Mouse (Mus musculus): ENCODE measurements around the gene Lrit3. TPM values are rescaled to one million over a fixed set of nuclear protein-coding genes. Genes with fewer than 3 reads are reported as not detected.

Lrit3 gene
- polyA plus RNA-seq (2015; fragmentation: Nextera tagmentation; extraction: Ambion mirVana): not detected in 2 replicates

DNA sequence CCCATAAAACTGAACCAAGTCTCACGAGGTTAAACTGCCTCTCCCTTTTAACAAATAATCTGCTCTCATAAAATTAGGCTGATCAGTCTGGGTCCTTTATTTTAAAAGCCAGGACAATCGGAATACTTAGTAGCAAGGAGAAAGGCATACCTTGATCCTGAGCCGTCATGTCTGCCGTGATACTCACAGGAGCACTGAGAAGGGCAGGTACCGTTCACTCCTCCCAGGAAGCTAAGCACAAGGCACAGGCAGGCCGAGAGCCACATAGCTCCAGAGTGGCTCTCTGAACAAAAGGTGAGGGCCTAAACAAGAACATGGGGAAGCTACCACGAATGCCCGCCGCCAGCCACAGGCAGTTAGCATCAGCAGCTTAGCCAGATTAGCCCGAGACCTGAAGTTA lies at the start of gene Lrit3:
TSS of gene Lrit3 (minus strand) at position 266 of the 400 bp plus-strand sequence.
- H3K4me2 ChIP-seq (ENCODE audit: low read depth, low read length): no peak within 1 kb of the TSS
- no peak within 1 kb of the TSS for H3K9ac ChIP-seq (ENCODE audit: low read depth, low read length)
- no peak within 1 kb of the TSS for H3K4me3 ChIP-seq (ENCODE audit: low read depth, low read length)
- WGBS (ENCODE audit: insufficient replicate concordance): 68% methylated on average over 10 of the region's 10 CpGs
- no peaks in the 10 kb centered on the region for H3K9me3 ChIP-seq (replicated peaks; ENCODE audit: control insufficient read depth, low read length)
- H3K4me1 ChIP-seq (ENCODE audit: control insufficient read depth, low read depth, low read length): no peaks in the 10 kb centered on the region
- H3K27ac ChIP-seq (ENCODE audit: low read length): no peak within 1 kb of the TSS
- ATAC-seq (ENCODE audit: low read depth): no peak
- no peaks in the 10 kb centered on the region for H3K27me3 ChIP-seq (ENCODE audit: control insufficient read depth, insufficient read depth, low read depth, low read length)
- no peaks in the 10 kb centered on the region for H3K36me3 ChIP-seq (ENCODE audit: control insufficient read depth, insufficient read depth)

- ATAC-seq (ENCODE audit: low read depth): no peak
- H3K9me3 ChIP-seq (replicated peaks; ENCODE audit: control insufficient read depth, low read length): no peaks in the 10 kb centered on the region
- WGBS (ENCODE audit: insufficient replicate concordance): 65% methylated on average over 7 of the region's 7 CpGs
- H3K4me3 ChIP-seq (ENCODE audit: low read depth, low read length): no peak overlapping the region
- no peaks in the 10 kb centered on the region for H3K36me3 ChIP-seq (ENCODE audit: control insufficient read depth, insufficient read depth)
- H3K4me2 ChIP-seq (ENCODE audit: low read depth, low read length): no peak overlapping the region
- no peak overlapping the region for H3K27ac ChIP-seq (ENCODE audit: low read length)
- H3K4me1 ChIP-seq (ENCODE audit: control insufficient read depth, low read depth, low read length): peaks cover 2% of the 10 kb centered on the region
- H3K9ac ChIP-seq (ENCODE audit: low read depth, low read length): no peak overlapping the region
- H3K27me3 ChIP-seq (ENCODE audit: control insufficient read depth, insufficient read depth, low read depth, low read length): no peaks in the 10 kb centered on the region
Measured at GRCm38 (mm10) chr3:129846846-129847245, 43.0 kb upstream of the Lrit3 start.

DNA sequence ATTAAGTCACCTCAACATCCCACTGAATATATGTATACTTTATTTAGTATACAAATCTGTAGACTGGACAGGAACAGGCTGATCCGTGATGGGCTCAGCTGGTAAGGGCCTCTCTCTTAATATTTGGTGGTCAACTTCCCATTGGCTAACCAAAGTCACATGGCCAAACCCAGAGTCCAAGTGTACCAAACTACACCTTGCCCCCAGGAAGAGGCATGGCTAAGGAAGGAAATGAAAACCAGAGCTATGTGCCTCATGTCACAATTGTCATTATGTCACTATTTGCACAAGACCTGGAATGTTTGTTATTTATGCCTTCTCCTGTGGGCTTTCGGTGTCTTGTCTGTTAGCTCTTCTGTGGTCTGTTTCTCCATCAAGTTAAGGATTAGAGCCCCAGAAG lies 42.0 kb upstream of the Lrit3 start:
- Histone ChIP-seq H3K4me1 (ENCODE audit: control insufficient read depth, low read depth, low read length) (peaks cover 2% of the 10 kb centered on the region), H3K36me3 (ENCODE audit: control insufficient read depth, insufficient read depth) (no peaks in the 10 kb centered on the region), H3K9ac (ENCODE audit: low read depth, low read length) (no peak overlapping the region), H3K9me3 (replicated peaks; ENCODE audit: control insufficient read depth, low read length) (no peaks in the 10 kb centered on the region), H3K4me2 (ENCODE audit: low read depth, low read length) (no peak overlapping the region), H3K4me3 (ENCODE audit: low read depth, low read length) (no peak overlapping the region), H3K27me3 (ENCODE audit: control insufficient read depth, insufficient read depth, low read depth, low read length) (no peaks in the 10 kb centered on the region), H3K27ac (ENCODE audit: low read length) (no peak overlapping the region)
- 46% methylated on average over 2 of the region's 2 CpGs for WGBS (ENCODE audit: insufficient replicate concordance)
- no peak for ATAC-seq (ENCODE audit: low read depth)

- Histone ChIP-seq H3K9ac (ENCODE audit: low read depth, low read length) (no peak overlapping the region; the same call in 1 of the 2 replicates), H3K4me2 (ENCODE audit: low read depth, low read length) (peak overlapping the region; percentile 35), H3K36me3 (ENCODE audit: control insufficient read depth, insufficient read depth) (no peaks in the 10 kb centered on the region), H3K9me3 (replicated peaks; ENCODE audit: control insufficient read depth, low read length) (no peaks in the 10 kb centered on the region), H3K4me3 (ENCODE audit: low read depth, low read length) (peak overlapping the region; percentile 33), H3K4me1 (ENCODE audit: control insufficient read depth, low read depth, low read length) (no peaks in the 10 kb centered on the region; the same call in 1 of the 2 replicates), H3K27ac (ENCODE audit: low read length) (0 out of 2 replicates have a peak overlapping the region, but pooled peaks have one; percentile 29), H3K27me3 (ENCODE audit: control insufficient read depth, insufficient read depth, low read depth, low read length) (no peaks in the 10 kb centered on the region)
- WGBS (ENCODE audit: insufficient replicate concordance): 48% methylated on average over 7 of the region's 7 CpGs
- ATAC-seq (ENCODE audit: low read depth): peak; percentile 73
Measured at GRCm38 (mm10) chr3:129838017-129838416, 34.2 kb upstream of the Lrit3 start.

GRCm38 (mm10) chr3:129836965-129837364 lies 33.1 kb upstream of the Lrit3 start:
- Histone ChIP-seq H3K27ac (ENCODE audit: low read length) (no peak overlapping the region), H3K4me2 (ENCODE audit: low read depth, low read length) (no peak overlapping the region), H3K36me3 (ENCODE audit: control insufficient read depth, insufficient read depth) (no peaks in the 10 kb centered on the region), H3K27me3 (ENCODE audit: control insufficient read depth, insufficient read depth, low read depth, low read length) (no peaks in the 10 kb centered on the region), H3K9me3 (replicated peaks; ENCODE audit: control insufficient read depth, low read length) (no peaks in the 10 kb centered on the region), H3K9ac (ENCODE audit: low read depth, low read length) (no peak overlapping the region; the same call in 1 of the 2 replicates), H3K4me3 (ENCODE audit: low read depth, low read length) (peak overlapping the region; percentile 33), H3K4me1 (ENCODE audit: control insufficient read depth, low read depth, low read length) (no peaks in the 10 kb centered on the region; the same call in 1 of the 2 replicates)
- ATAC-seq (ENCODE audit: low read depth): no peak
- 46% methylated on average over 6 of the region's 6 CpGs for WGBS (ENCODE audit: insufficient replicate concordance)

DNA sequence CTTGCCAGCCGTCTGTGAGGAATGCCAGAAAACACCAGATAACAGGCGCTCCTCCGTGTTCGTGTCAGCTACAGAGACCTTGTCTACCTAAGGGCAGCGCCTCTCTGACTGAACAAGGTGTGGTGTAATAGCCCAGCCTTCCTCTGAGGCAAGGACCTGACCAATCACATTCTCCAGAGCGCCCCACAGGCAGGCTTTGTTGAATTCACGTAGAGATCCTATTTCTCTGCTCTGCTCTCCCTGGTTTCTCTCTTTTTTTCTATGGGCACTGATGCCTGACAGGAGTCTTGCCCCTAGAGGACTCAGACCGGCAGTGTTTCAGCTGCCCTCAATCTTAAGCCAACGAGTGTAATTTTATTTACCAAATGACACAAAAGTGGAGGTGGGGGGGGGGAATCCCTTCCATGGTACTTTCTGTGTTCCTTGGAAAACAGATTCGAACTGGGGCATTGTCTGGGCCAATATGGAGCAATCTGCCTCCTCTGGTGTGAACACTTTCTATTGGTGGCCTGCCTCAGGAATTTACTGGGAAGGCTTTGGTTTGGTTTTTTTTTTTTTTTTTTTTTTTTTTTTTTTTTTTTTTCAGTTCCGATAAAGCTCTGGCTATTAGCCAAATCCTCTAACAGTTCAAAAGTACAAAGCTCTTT lies 32.3 kb upstream of the Lrit3 start:
- H3K27me3 ChIP-seq (ENCODE audit: control insufficient read depth, insufficient read depth, low read depth, low read length): no peaks in the 10 kb centered on the region
- ATAC-seq (ENCODE audit: low read depth): peak; percentile 61
- no peaks in the 10 kb centered on the region for H3K9me3 ChIP-seq (replicated peaks; ENCODE audit: control insufficient read depth, low read length)
- H3K36me3 ChIP-seq (ENCODE audit: control insufficient read depth, insufficient read depth): no peaks in the 10 kb centered on the region
- H3K4me1 ChIP-seq (ENCODE audit: control insufficient read depth, low read depth, low read length): no peaks in the 10 kb centered on the region; the same call in 1 of the 2 replicates
- 18% methylated on average over 11 of the region's 11 CpGs for WGBS (ENCODE audit: insufficient replicate concordance)
- peak overlapping the region; percentile 86 for H3K27ac ChIP-seq (ENCODE audit: low read length)
- peak overlapping the region; percentile 11 for H3K4me3 ChIP-seq (ENCODE audit: low read depth, low read length)
- peak overlapping the region; percentile 44 for H3K4me2 ChIP-seq (ENCODE audit: low read depth, low read length)
- H3K9ac ChIP-seq (ENCODE audit: low read depth, low read length): peak overlapping the region; percentile 12; the same call in 1 of the 2 replicates

DNA sequence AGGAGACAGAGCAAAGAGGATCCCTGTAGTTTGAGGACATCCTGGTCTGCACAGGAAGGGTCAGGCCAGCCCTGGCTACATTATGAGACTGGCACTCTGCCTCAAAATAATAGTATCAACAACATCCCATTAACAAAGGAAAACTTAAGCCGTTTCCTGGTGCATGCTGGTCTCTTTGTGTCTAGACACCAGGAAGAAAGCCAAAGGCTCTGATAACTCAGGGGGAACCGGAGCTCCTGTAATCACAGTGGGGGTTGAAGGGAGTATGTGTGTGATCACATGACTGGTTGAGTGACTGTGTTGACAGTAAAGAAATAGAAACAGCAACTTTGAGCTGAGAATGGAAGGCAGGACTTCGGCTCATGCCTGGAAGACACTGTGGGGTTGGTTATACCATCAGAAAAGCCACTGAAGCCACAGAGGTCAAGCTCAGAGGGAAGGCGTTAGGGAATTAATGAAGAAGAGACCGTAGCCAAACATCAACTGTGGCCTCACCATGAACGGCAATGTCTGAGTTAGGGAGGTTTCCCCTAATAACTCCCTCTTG lies 31.6 kb upstream of the Lrit3 start, which contains the start of gene Cfi:
TSS of gene Cfi (plus strand) at position 497 of the 547 bp plus-strand sequence.
- Histone ChIP-seq H3K27ac (ENCODE audit: low read length) (peak within 1 kb of the TSS; percentile 86), H3K36me3 (ENCODE audit: control insufficient read depth, insufficient read depth) (no peaks in the 10 kb centered on the region), H3K9ac (ENCODE audit: low read depth, low read length) (peak within 1 kb of the TSS; percentile 12; the same call in 1 of the 2 replicates), H3K4me2 (ENCODE audit: low read depth, low read length) (peak within 1 kb of the TSS; percentile 44), H3K4me3 (ENCODE audit: low read depth, low read length) (peak within 1 kb of the TSS; percentile 33), H3K27me3 (ENCODE audit: control insufficient read depth, insufficient read depth, low read depth, low read length) (no peaks in the 10 kb centered on the region), H3K9me3 (replicated peaks; ENCODE audit: control insufficient read depth, low read length) (no peaks in the 10 kb centered on the region), H3K4me1 (ENCODE audit: control insufficient read depth, low read depth, low read length) (no peaks in the 10 kb centered on the region; the same call in 1 of the 2 replicates)
- WGBS (ENCODE audit: insufficient replicate concordance): 45% methylated on average over 6 of the region's 6 CpGs
- no peak for ATAC-seq (ENCODE audit: low read depth)

- Histone ChIP-seq H3K27me3 (ENCODE audit: control insufficient read depth, insufficient read depth, low read depth, low read length) (no peaks in the 10 kb centered on the region), H3K4me1 (ENCODE audit: control insufficient read depth, low read depth, low read length) (peaks cover 9% of the 10 kb centered on the region), H3K4me2 (ENCODE audit: low read depth, low read length) (peak within 1 kb of the TSS; percentile 95), H3K4me3 (ENCODE audit: low read depth, low read length) (peak within 1 kb of the TSS; percentile 88), H3K36me3 (ENCODE audit: control insufficient read depth, insufficient read depth) (peaks cover 1% of the 10 kb centered on the region; the same call in 1 of the 2 replicates), H3K9ac (ENCODE audit: low read depth, low read length) (peak within 1 kb of the TSS; percentile 75), H3K9me3 (replicated peaks; ENCODE audit: control insufficient read depth, low read length) (no peaks in the 10 kb centered on the region), H3K27ac (ENCODE audit: low read length) (peak within 1 kb of the TSS; percentile 85)
- WGBS (ENCODE audit: insufficient replicate concordance): under 1% methylated on average over 60 of the region's 60 CpGs
- ATAC-seq (ENCODE audit: low read depth): peak; percentile 89
Measured at GRCm38 (mm10) chr3:129831035-129831568, 27.3 kb upstream of the Lrit3 start, which contains the start of gene Gar1. Gar1 (minus strand) TSS chr3:129831396.

- H3K27me3 ChIP-seq (ENCODE audit: control insufficient read depth, insufficient read depth, low read depth, low read length): no peaks in the 10 kb centered on the region
- peak overlapping the region; percentile 75 for H3K9ac ChIP-seq (ENCODE audit: low read depth, low read length)
- ATAC-seq (ENCODE audit: low read depth): peak; percentile 12
- H3K4me1 ChIP-seq (ENCODE audit: control insufficient read depth, low read depth, low read length): peaks cover 9% of the 10 kb centered on the region
- under 1% methylated on average over 45 of the region's 45 CpGs for WGBS (ENCODE audit: insufficient replicate concordance)
- H3K4me2 ChIP-seq (ENCODE audit: low read depth, low read length): peak overlapping the region; percentile 95
- peaks cover 4% of the 10 kb centered on the region; the same call in 1 of the 2 replicates for H3K36me3 ChIP-seq (ENCODE audit: control insufficient read depth, insufficient read depth)
- peak overlapping the region; percentile 88 for H3K4me3 ChIP-seq (ENCODE audit: low read depth, low read length)
- H3K9me3 ChIP-seq (replicated peaks; ENCODE audit: control insufficient read depth, low read length): no peaks in the 10 kb centered on the region
- H3K27ac ChIP-seq (ENCODE audit: low read length): peak overlapping the region; percentile 85
Measured at GRCm38 (mm10) chr3:129830626-129831025, 26.8 kb upstream of the Lrit3 start.
